Mouse (Mus musculus): ENCODE measurements around the gene Taz. TPM values are rescaled to one million over a fixed set of nuclear protein-coding genes. Genes with fewer than 3 reads are reported as not detected.

Taz gene
- 30.4 and 31.2 TPM in 2 replicates for polyA plus RNA-seq (2015; fragmentation: Nextera tagmentation; extraction: Ambion mirVana)

DNA sequence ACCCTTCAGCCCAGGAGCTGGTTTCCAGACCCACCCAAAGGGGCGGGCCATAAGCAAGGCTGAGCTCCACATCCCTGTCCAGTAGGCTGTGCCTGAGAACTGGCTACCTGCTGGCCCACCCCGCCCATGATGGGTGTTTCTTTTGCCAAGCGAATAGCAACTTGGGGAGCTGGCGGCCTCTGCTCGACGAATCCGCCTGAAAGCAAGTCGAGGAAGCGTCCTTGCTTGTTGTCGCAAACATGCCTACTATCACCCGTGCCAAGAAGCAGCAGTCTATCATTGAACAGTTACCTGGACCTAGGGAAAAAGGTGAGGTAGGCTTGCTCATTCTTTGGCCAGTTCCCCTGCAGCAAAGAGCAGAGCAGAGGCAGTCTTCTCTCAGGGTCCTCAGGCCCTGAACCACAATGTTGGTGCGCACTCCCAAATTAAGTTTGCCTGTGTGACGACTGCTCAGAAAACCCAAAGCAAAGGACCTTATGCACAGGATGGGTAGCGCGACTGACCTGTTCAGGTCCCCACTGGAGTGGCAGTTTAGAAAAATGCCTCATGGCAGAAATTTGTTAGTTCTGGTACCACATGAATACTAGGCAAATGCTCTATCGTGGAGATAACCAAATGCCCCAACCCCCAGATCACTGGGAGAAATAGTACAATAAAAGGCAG lies at the start of gene Taz, which contains the start of gene Dnase1l1:
Gene Taz, plus strand, starts transcription at position 181 of the 663 bp plus-strand sequence.
Gene Dnase1l1, minus strand, starts transcription at position 606 of the 663 bp plus-strand sequence.
- WGBS (ENCODE audit: insufficient replicate concordance): 16% methylated on average over 16 of the region's 16 CpGs
- peak; percentile 84 for DNase-seq
- TF ChIP-seq EP300 (IDR thresholded peaks at IDR 0.05; ENCODE audit: low read depth) (no peak), CTCF (IDR thresholded peaks at IDR 0.05; ENCODE audit: low read depth) (0 out of 2 replicates have a peak, but pooled peaks have one; percentile 13)
- Histone ChIP-seq H3K9me3 (ENCODE audit: low read length) (no peaks in the 10 kb centered on the region), H3K36me3 (replicated peaks; ENCODE audit: insufficient read depth, low read length) (no peaks in the 10 kb centered on the region), H3K27me3 (ENCODE audit: insufficient read depth, low read length) (no peaks in the 10 kb centered on the region), H3K9ac (replicated peaks) (peak within 1 kb of the TSS; percentile 66), H3K4me1 (ENCODE audit: insufficient read depth) (peaks cover 8% of the 10 kb centered on the region; the same call in 1 of the 2 replicates), H3K4me2 (ENCODE audit: low read depth, low read length) (peak within 1 kb of the TSS; percentile 76), H3K4me3 (ENCODE audit: low read depth, low read length) (peak within 1 kb of the TSS; percentile 62), H3K27ac (ENCODE audit: low read depth) (peak within 1 kb of the TSS; percentile 91)
- ATAC-seq: peak; percentile 87

DNA sequence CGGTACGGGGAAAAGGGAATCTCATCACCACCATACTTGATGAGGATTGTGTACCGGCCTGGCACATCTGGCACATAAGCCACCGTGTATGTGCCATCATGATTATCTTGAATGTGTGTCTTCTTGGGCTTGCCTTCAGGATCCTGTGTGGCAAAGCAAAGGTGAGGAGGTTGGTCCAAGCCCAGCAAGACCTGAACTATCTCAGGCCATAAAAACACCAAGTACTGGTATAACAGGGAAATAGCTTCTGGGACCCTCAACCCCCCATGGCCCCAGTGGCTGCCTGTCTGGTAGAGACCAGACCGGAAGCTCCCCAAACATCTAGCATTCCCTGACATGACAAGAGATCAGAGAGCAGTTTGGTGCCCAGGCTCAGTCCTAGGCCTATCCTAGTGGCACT lies 48.5 kb upstream of the Taz start:
- 90% methylated on average over 5 of the region's 5 CpGs for WGBS (ENCODE audit: insufficient replicate concordance)
- no peak overlapping the region for H3K9ac ChIP-seq (replicated peaks)

DNA sequence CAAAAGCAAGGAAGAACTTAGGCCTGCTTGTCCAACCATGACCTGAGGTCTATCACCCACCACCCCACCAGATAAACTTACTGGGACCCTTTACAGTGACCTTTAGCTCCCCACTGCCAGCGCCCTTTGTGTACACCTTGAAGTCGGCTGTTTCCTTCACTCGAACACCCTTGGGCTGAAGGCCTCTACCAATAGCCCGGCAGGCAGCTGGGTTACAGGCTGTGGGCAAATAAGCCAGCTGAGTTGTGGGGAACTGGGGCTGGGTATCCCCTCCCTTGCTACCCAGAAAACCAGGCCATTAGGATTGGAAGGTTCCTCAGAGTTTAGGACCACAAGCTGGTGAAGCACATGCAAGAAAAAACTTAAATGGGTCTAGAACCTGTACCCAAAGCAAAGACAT lies 41.4 kb upstream of the Taz start:
- peaks cover 21% of the 10 kb centered on the region for H3K36me3 ChIP-seq (replicated peaks; ENCODE audit: insufficient read depth, low read length)

More for the DNA sequence above, 48.5 kb upstream of the Taz start:
- peaks cover 8% of the 10 kb centered on the region for H3K36me3 ChIP-seq (replicated peaks; ENCODE audit: insufficient read depth, low read length)
- TF ChIP-seq CTCF (IDR thresholded peaks at IDR 0.05; ENCODE audit: low read depth): no peak
- no peak for TF ChIP-seq EP300 (IDR thresholded peaks at IDR 0.05; ENCODE audit: low read depth)
- H3K27me3 ChIP-seq (ENCODE audit: insufficient read depth, low read length): no peaks in the 10 kb centered on the region
- H3K4me3 ChIP-seq (ENCODE audit: low read depth, low read length): no peak overlapping the region
- H3K4me1 ChIP-seq (ENCODE audit: insufficient read depth): no peaks in the 10 kb centered on the region
- no peak overlapping the region for H3K27ac ChIP-seq (ENCODE audit: low read depth)
- ATAC-seq: no peak
- DNase-seq: no peak
- no peak overlapping the region for H3K4me2 ChIP-seq (ENCODE audit: low read depth, low read length)
- no peaks in the 10 kb centered on the region for H3K9me3 ChIP-seq (ENCODE audit: low read length)

DNA sequence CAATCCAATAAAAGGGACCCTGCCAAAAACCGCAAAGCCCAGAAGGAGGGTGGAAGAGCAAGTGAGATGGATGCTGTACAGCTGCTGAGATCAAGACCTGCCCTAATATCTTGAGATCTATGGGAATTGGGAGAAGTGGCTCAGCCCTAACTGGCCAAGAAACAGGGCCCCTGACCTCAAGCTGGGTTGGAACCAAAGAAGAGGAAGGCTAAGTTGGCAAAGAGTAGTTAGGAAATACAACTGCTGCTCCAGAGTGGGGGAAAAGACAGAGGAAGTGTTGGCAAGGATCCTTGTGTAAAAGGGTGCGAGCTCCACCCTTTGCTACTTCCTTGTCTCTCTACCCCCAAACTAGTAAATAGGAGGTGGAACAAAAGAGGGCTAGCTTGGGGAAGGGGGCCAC lies 38.3 kb upstream of the Taz start:
- ATAC-seq: peak; percentile 8; the same call in 1 of the 2 replicates
- no peak overlapping the region for H3K9ac ChIP-seq (replicated peaks)

More for the DNA sequence above, 41.4 kb upstream of the Taz start:
- no peak overlapping the region for H3K4me3 ChIP-seq (ENCODE audit: low read depth, low read length)
- H3K4me1 ChIP-seq (ENCODE audit: insufficient read depth): peaks cover 4% of the 10 kb centered on the region
- H3K4me2 ChIP-seq (ENCODE audit: low read depth, low read length): no peak overlapping the region
- TF ChIP-seq CTCF (IDR thresholded peaks at IDR 0.05; ENCODE audit: low read depth): no peak
- no peak for TF ChIP-seq EP300 (IDR thresholded peaks at IDR 0.05; ENCODE audit: low read depth)
- H3K27ac ChIP-seq (ENCODE audit: low read depth): no peak overlapping the region
- no peak for ATAC-seq
- no peaks in the 10 kb centered on the region for H3K27me3 ChIP-seq (ENCODE audit: insufficient read depth, low read length)
- H3K9me3 ChIP-seq (ENCODE audit: low read length): no peaks in the 10 kb centered on the region
- no peak overlapping the region for H3K9ac ChIP-seq (replicated peaks)
- no peak for DNase-seq
- whole genome bisulfite sequencing (ENCODE audit: insufficient replicate concordance): 79% methylated on average over 4 of the region's 4 CpGs

DNA sequence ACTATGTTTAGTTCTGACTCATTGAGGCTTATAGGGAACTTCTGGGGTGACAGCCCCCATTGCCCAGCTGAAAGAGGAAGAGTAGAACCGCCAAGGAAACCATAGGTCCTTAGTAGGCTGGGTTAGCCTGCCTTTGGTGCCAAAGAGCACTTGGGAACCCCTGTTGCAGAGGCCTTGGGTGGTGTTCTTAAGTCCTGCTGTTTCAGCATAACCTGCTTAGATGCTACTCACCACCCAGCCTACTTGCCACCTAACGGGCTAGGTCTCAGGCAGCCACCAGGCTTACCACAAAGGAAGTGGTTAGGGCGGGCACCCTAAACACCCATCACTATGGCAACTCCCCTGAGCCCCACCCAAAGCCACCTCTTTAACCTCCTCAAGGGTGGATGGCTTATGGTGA lies 37.9 kb upstream of the Taz start:
- peak overlapping the region; percentile 56 for H3K4me3 ChIP-seq (ENCODE audit: low read depth, low read length)
- H3K9me3 ChIP-seq (ENCODE audit: low read length): no peaks in the 10 kb centered on the region
- H3K9ac ChIP-seq (replicated peaks): no peak overlapping the region
- peak overlapping the region; percentile 74 for H3K4me2 ChIP-seq (ENCODE audit: low read depth, low read length)
- H3K4me1 ChIP-seq (ENCODE audit: insufficient read depth): peaks cover 7% of the 10 kb centered on the region
- ATAC-seq: peak; percentile 52
- H3K27me3 ChIP-seq (ENCODE audit: insufficient read depth, low read length): no peaks in the 10 kb centered on the region
- WGBS (ENCODE audit: insufficient replicate concordance): 29% methylated on average over 3 of the region's 3 CpGs
- peaks cover 14% of the 10 kb centered on the region; the same call in 1 of the 2 replicates for H3K36me3 ChIP-seq (replicated peaks; ENCODE audit: insufficient read depth, low read length)
- H3K27ac ChIP-seq (ENCODE audit: low read depth): peak overlapping the region; percentile 82
- TF ChIP-seq EP300 (IDR thresholded peaks at IDR 0.05; ENCODE audit: low read depth) (no peak), CTCF (IDR thresholded peaks at IDR 0.05; ENCODE audit: low read depth) (no peak)
- DNase-seq: peak; percentile 60

More for the DNA sequence above, 38.3 kb upstream of the Taz start:
- Histone ChIP-seq H3K36me3 (replicated peaks; ENCODE audit: insufficient read depth, low read length) (peaks cover 14% of the 10 kb centered on the region; the same call in 1 of the 2 replicates), H3K27me3 (ENCODE audit: insufficient read depth, low read length) (no peaks in the 10 kb centered on the region), H3K4me3 (ENCODE audit: low read depth, low read length) (peak overlapping the region; percentile 15; the same call in 1 of the 2 replicates), H3K27ac (ENCODE audit: low read depth) (peak overlapping the region; percentile 82), H3K4me1 (ENCODE audit: insufficient read depth) (peaks cover 7% of the 10 kb centered on the region), H3K4me2 (ENCODE audit: low read depth, low read length) (peak overlapping the region; percentile 74), H3K9me3 (ENCODE audit: low read length) (no peaks in the 10 kb centered on the region)
- DNase-seq: no peak
- 54% methylated on average over 2 of the region's 2 CpGs for WGBS (ENCODE audit: insufficient replicate concordance)
- TF ChIP-seq CTCF (IDR thresholded peaks at IDR 0.05; ENCODE audit: low read depth) (no peak), EP300 (IDR thresholded peaks at IDR 0.05; ENCODE audit: low read depth) (no peak)

DNA sequence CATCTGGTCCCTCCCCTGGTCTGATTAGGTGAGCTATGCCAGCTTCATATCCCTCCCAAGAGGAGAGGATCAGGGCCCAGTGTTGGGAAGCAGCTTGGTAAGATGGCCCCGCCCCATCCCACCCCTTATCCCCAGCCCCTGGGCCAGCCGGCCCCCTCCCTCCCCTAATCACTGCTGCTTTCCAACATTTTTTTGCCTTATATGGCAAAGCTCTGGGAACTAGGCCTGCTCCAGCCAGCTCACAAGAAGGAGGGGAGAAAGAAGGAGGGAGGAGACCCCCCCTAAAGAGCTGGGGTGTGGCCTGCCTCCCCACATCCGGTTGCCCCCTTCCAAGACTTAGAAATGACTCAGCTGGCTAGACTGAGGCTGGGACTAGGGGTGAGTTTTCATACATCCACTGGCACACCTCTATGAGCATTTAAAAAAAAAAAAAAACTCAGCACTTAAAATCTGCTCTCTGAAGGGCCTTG lies 37.1 kb upstream of the Taz start:
- Histone ChIP-seq H3K4me3 (ENCODE audit: low read depth, low read length) (peak overlapping the region; percentile 56), H3K36me3 (replicated peaks; ENCODE audit: insufficient read depth, low read length) (peaks cover 8% of the 10 kb centered on the region; the same call in 1 of the 2 replicates), H3K4me1 (ENCODE audit: insufficient read depth) (peaks cover 11% of the 10 kb centered on the region), H3K9me3 (ENCODE audit: low read length) (no peaks in the 10 kb centered on the region), H3K9ac (replicated peaks) (no peak overlapping the region), H3K27ac (ENCODE audit: low read depth) (peak overlapping the region; percentile 82), H3K4me2 (ENCODE audit: low read depth, low read length) (peak overlapping the region; percentile 74), H3K27me3 (ENCODE audit: insufficient read depth, low read length) (no peaks in the 10 kb centered on the region)
- no peak for ATAC-seq
- DNase-seq: peak; percentile 22
- 46% methylated on average over 3 of the region's 3 CpGs for WGBS (ENCODE audit: insufficient replicate concordance)
- TF ChIP-seq CTCF (IDR thresholded peaks at IDR 0.05; ENCODE audit: low read depth): no peak
- no peak for TF ChIP-seq EP300 (IDR thresholded peaks at IDR 0.05; ENCODE audit: low read depth)

Measured in liver, postnatal 0 days (tissue).